In the genomic region with DNA sequence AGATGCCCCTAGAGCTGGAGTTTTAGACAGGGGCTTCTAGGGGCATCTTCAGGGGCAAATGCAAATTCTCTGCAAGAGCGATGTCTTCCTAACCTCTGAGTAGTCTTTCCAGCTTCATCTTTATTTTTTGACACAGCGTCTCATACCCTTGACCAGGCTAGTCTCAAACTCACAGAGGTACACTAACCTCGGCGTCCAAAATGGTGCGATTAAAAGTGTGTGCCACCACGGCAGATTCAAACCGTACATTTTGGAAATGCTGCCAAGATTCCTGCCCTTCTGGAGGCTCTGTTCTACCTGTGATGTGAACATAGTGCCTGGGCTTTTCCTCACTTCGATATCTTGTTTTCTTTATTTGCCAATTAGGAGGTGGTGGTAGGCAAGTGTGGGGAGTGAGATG, we compare ENCODE assay signal across 1 mouse cellular context.
TF ChIP-seq lines count a peak whose summit lies in the region.

No protein-coding gene starts in this region.

TF ChIP-seq in MEL, 35 proteins besides CTCF, POLR2A, EP300 and RAD21:
- TF ChIP-seq E2F4 (IDR thresholded peaks at IDR 0.05; ENCODE audit: borderline replicate concordance, low read depth, low read length) (no peak), SMC3 (IDR thresholded peaks at IDR 0.05; ENCODE audit: low read depth, low read length) (no peak), ZC3H11A (IDR thresholded peaks at IDR 0.05; ENCODE audit: low read depth, low read length) (no peak), ZMIZ1 (IDR thresholded peaks at IDR 0.05; ENCODE audit: low read depth, low read length) (no peak)
